Mouse (Mus musculus): ENCODE data around the gene Zfp316.

- no peak for TF ChIP-seq CTCF (IDR thresholded peaks at IDR 0.05; ENCODE audit: insufficient read depth, low read length)
- TF ChIP-seq POLR2A (IDR thresholded peaks at IDR 0.05; ENCODE audit: borderline replicate concordance, extremely low read depth, low read depth, low read length) = no peak
These were observed 17.8 kb downstream of the Zfp316 start for GRCm38 (mm10) chr5:143252039-143252438.

Measured in lung, adult 2 months (tissue).